Mouse (Mus musculus) erythroid progenitor cell, adult 5-6 weeks (primary cell): Measurements from ENCODE around the gene Taf1d. TPM values are rescaled to one million over a fixed set of nuclear protein-coding genes. Genes with fewer than 3 reads are reported as not detected.
"Not testable (repeated sequence)": the region's sequence is repeated elsewhere in the genome, so short reads cannot be mapped to it uniquely, and the experiment has no call there.

Experiments
- ATAC-seq: replicated peaks from 2 replicates; pipeline ENCODE4 v1.8.0; 2016; ENCODE audit warnings: moderate number of reproducible peaks, mild to moderate bottlenecking, moderate TSS enrichment, inconsistent platforms; ENCODE audit not compliant: poor library complexity, low FRiP score, severe bottlenecking
- total RNA-seq, 2 experiments: library from RNA; stranded (forward) in 1 of 2; stranded (reverse) in 1 of 2; fragments of 150-400 nt in 1 of 2; fragments of 186-747, 209-891 nt in 1 of 2; gene quantifications; 2 replicates each; pipeline versions ENCODE4 v1.2.3 to v1.2.4; 2015 to 2017; ENCODE audit warnings: low replicate concordance in 2 of 2

The Taf1d gene
- 113 and 124 TPM in 2 replicates for total RNA-seq (2015; ENCODE audit: low replicate concordance)
- 307 and 435 TPM in 2 replicates for total RNA-seq (2017; ENCODE audit: low replicate concordance)

DNA sequence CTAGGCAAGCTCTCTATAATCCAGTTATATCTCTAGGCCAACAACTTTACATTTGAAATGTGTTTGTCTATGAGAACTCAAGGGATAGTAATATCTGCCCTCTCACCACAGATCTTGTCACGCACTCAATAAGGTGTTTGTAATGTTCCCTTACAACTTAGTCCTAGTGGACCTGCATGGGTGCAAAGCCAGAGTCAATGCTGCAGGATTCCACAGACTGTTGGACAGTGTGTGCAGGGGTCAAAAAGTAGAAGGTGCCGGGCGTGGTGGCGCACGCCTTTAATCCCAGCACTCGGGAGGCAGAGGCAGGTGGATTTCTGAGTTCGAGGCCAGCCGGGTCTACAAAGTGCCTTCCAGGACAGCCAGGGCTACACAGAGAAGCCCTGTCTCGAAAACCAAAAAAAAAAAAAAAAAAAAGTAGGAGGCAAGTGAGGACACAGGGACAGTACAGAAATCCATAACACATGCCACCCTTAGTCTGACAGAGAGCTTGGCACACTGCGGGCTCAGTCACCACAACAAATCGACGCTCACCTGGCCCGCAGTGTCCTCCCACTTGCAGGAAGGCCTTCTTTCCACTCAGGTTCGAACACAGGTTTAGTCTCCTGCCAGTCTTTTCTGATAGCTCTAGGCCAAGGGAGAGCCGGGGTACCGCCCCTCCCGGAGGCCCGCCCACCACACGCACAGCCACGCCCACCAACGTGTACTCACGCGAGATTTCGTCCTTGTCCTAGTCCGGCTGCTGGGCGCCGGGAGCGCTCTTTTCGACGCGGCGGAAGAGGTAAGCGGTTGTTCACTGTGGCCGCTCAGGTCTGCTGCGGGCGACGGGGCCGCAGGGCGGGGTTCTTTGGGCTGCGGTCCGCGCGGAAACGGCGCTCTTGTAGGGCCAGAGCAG is at the start of gene Taf1d:
Gene Taf1d, plus strand, starts transcription at position 712 of the 895 bp plus-strand sequence.
- peak; percentile 98 for ATAC-seq

DNA sequence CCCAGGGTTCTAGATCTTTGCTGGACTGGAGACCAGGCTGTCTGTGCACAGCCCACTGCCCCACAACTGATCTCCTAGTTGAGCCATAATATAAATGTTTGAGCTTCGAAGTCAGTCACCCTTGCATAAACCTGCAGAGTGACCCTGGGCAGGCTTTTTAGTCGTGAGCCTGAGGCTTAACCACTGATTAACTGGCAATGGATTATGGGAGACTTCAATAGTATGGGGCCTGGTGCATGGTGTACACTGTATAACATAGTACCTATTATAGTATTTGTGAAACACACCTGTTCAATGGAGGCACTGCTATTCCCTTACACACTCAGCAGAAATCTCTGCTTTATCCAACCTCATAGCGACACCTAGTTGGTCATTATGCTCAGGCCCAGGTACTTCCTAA is 49.8 kb upstream of the Taf1d start:
- no peak for ATAC-seq

GRCm38 (mm10) chr9:15261980-15262379 is 44.0 kb upstream of the Taf1d start:
- ATAC-seq = no peak

DNA sequence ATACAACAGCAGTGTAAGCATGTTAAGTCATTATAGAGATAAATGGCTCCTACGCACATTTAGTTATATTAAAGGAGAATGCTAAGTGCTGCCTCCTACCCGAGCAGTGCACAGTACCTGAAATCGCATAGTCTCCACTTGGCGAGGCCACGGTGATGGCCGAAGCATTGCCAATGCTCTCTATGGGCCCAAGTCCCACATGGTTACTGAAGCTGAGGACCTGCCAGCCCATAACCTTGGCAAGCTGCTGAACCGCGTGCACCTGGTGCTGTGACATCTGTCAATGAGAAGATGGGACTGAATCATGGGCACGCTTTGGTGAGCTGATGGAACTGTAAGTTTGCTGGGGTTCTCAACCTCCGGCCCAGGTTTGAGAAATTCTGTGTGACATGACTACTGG is 42.5 kb upstream of the Taf1d start:
- no peak for ATAC-seq

GRCm38 (mm10) chr9:15273981-15274380 is 32.0 kb upstream of the Taf1d start:
- no peak for ATAC-seq

GRCm38 (mm10) chr9:15276855-15277254 is 29.2 kb upstream of the Taf1d start:
- no peak for ATAC-seq

DNA sequence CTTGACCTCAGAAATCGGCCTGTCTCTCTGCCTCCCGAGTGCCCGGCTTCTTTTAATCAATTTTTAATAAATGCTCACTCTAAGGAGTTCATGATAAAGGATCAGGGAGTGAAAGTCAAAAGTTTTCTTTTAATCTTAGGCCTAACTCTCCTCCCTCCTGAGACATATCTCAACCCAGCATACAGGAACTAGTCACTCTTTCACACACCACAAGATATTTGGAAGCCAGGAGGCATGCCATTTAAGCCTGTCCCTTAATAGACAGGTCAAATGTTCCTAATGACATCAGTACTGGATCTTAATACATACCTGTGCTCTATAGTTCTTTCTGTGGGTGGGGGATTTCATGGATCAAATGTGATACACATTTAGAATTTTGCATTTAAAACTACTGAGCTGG is 27.7 kb upstream of the Taf1d start:
- no peak for ATAC-seq

GRCm38 (mm10) chr9:15279139-15279648 is 26.8 kb upstream of the Taf1d start:
- ATAC-seq = no peak

DNA sequence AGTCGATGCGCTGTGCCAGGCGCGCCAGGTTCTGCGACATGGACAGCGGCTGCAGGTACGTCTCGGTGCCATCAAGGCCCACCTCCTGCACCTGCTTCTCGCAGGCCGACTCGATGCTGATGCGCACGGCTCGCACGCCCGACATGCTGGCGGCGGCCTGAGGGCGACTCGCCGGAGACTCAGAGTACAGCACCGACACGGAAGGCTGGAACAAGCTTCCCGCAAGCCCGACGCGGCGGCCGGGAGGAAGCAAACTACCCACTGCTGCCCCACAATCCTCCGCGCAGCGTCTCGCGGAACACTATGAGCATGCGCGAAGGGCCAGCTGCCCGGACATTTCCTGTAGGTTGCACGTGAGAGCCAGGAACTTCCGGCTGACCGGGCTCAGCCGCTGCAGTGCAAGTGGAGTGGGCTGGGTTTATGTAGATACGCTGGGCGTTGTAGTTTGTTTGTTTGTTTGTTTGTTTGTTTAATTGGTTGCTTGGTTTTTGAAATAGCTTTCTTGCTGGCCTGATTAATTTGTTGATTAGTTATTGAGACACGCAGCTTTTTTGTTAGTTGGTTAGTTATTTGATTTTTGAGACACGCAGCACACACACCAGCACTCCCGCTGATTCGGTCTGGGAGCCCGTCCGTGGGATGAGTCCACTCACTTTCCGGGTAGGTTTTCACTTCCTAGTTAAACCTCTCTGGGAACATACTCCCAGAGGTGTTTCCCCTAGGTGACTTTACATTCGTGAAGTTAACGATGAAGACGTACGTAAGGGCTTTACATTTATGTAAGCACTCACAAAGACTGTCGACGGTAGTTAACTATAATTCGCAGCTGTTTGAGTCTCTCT is 26.1 kb upstream of the Taf1d start, which contains the start of gene Med17:
Gene Med17, minus strand, starts transcription at position 283 of the 842 bp plus-strand sequence.
- ATAC-seq = peak; percentile 99

- ATAC-seq = no peak
These were observed 25.5 kb upstream of the Taf1d start for GRCm38 (mm10) chr9:15280491-15280879.

- no peak for ATAC-seq
These were observed 20.6 kb upstream of the Taf1d start for GRCm38 (mm10) chr9:15285443-15285842.

DNA sequence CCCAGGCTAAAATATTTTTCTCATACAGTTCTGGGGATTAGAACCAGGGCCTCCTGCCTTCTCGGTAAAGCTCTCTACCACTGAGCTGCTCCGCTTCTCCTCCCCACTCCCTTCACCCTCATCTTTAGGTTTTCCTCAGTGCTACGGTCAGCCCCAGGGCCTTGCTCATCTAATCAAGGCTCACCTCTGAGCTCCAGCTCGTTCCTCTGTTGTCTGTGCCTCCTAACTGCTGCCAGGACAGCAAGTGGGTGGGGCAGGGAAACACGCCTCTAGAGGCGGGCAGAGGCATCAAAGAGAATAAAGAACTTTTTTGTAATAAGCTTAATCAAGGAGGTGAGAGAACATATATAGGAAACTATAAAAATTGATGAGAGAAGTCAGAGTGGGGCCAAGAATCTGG is 18.2 kb upstream of the Taf1d start:
- peak; percentile 52; the same call in 1 of the 2 replicates for ATAC-seq

- no peak for ATAC-seq
These were observed 17.6 kb upstream of the Taf1d start for GRCm38 (mm10) chr9:15288402-15288801.

- ATAC-seq = no peak
These were observed 16.8 kb upstream of the Taf1d start for GRCm38 (mm10) chr9:15289251-15289650.

- ATAC-seq = no peak
These were observed 8.9 kb upstream of the Taf1d start for GRCm38 (mm10) chr9:15297112-15297511.

GRCm38 (mm10) chr9:15298451-15298850 is 7.6 kb upstream of the Taf1d start:
- ATAC-seq = no peak

DNA sequence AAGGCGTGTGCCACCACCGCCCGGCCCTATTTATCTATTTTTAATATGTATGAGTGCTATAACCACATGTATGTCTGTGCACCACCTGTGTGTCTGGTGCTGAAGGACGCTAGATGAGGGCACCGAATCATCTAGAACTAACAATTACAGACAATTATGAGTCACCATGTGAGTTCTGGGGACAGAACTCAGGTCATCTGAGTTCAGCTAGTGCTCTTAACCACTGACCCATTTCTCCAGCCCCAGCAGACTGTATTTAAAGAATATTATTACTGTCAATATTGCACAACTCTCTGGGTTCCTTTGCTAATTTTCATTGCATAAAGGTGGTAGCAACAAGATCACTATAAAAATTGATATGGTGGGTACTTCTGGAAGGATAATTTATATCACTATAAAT is 6.0 kb upstream of the Taf1d start:
- ATAC-seq = no peak

DNA sequence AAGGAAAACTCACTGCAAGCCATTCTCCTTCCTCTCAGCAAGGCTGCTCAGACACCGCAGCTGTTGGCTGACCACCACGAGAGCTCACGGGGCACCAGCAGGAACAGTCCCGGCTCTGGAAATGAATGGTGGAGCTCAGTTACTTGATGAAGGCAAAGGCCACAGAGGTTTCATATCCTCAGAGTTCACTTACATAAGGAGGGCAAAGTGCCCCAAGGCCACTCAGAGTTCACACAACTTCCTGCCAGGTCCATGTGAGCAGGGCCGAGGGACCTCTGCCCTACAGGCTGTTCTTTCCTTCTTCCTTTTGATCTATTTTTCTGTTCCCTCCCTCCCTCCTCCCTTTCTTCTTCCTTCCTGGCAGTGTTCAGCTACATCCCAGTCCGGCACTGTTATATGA is 4.6 kb upstream of the Taf1d start:
- no peak for ATAC-seq

GRCm38 (mm10) chr9:15302006-15302405 is 4.0 kb upstream of the Taf1d start:
- ATAC-seq = not testable (repeated sequence)

DNA sequence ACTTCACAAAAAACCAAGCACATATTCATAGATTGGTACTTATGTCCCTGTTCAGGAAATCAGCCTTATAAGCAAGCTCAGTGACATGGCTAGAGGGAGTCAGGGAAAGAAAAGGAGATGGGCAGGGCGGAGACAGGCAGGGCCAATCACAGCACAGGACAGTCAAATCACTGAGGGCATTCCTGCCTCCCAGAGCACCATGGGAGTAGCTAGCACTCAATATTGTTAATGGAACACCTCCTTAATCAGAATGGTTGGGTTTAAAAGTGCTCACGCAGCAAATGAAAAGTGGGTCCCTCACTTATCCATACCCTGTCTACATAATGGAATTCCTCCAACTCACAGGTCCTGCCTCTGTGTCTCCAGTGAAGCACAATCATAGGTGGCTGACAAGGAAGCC is 3.1 kb upstream of the Taf1d start:
- ATAC-seq = no peak
